Mouse (Mus musculus) liver, adult 2 months (tissue): ENCODE measurements around the gene Rnf185. TPM values are rescaled to one million over a fixed set of nuclear protein-coding genes. Genes with fewer than 3 reads are reported as not detected.

Experiments used
- DNase-seq: peaks from one replicate; pipeline ENCODE4 v3.0.0-alpha.2; 2011; ENCODE audit warnings: low read depth, low spot score; ENCODE audit errors: extremely low read depth
- H3K27ac ChIP-seq: fragments of 200-500 bp; replicated peaks from 2 replicates; pipeline ENCODE4 v1.5.1; 2012; ENCODE audit warnings: low read depth, mild to moderate bottlenecking, control low read depth, inconsistent platforms, low read length; ENCODE audit not compliant: insufficient read depth
- H3K27me3 ChIP-seq: fragments of 200-500 bp; 2 replicates; pipeline ENCODE4 v1.6.1; 2012; ENCODE audit warnings: mild to moderate bottlenecking, moderate library complexity, low read length, inconsistent platforms; ENCODE audit not compliant: control insufficient read depth, insufficient read depth
- H3K36me3 ChIP-seq: fragments of 200-500 bp; 2 replicates; pipeline ENCODE4 v1.6.1; 2012; ENCODE audit warnings: low read length, inconsistent platforms; ENCODE audit not compliant: control insufficient read depth, insufficient read depth
- H3K4me1 ChIP-seq: fragments of 200-500 bp; 2 replicates; pipeline ENCODE4 v1.6.1; 2011; ENCODE audit warnings: low read length; ENCODE audit not compliant: control insufficient read depth, insufficient read depth
- H3K4me3 ChIP-seq: fragments of 200-500 bp; 2 replicates; pipeline ENCODE4 v1.5.1; 2011; ENCODE audit warnings: low read depth, mild to moderate bottlenecking, control low read depth, low read length, moderate library complexity; ENCODE audit not compliant: insufficient read depth
- H3K79me2 ChIP-seq: fragments of 200-500 bp; 2 replicates; pipeline ENCODE4 v1.6.1; 2012; ENCODE audit warnings: inconsistent platforms, mild to moderate bottlenecking, low read length, moderate library complexity; ENCODE audit not compliant: control insufficient read depth, insufficient read depth
- H3K9ac ChIP-seq: fragments of 200-500 bp; 2 replicates; pipeline ENCODE4 v1.6.1; 2012; ENCODE audit warnings: low read depth, mild to moderate bottlenecking, control low read depth, inconsistent platforms, low read length
- CTCF ChIP-seq: fragments of 200-500 bp; IDR thresholded peaks from 2 replicates; pipeline ENCODE4 v1.5.1; 2011; ENCODE audit warnings: low read depth, low read length, control low read depth
- POLR2A ChIP-seq: fragments of 200-500 bp; IDR thresholded peaks from 2 replicates; pipeline ENCODE4 v1.6.1; 2011; ENCODE audit warnings: low read length, control low read depth; ENCODE audit not compliant: insufficient read depth; ENCODE audit errors: extremely low read depth
- WGBS: fragments of 180-500 bp; shearing (Covaris S2); methylation state at CpG from one replicate; pipeline ENCODE4 v1.1.7; 2018; 5-methylcytosine and 5-hydroxymethylcytosine counted together
- polyA plus RNA-seq: library from polyadenylated mRNA; depleted of rRNA; stranded (reverse); fragments of >200 nt; gene quantifications from 2 replicates; pipeline ENCODE4 v1.2.3, GENCODE M21; 2012
- total RNA-seq: library from RNA; depleted of rRNA; stranded (reverse); fragments of >200 nt; gene quantifications from 2 replicates; pipeline ENCODE4 v1.2.3, GENCODE M21; 2014

Gene Rnf185
- total and polyA plus RNA-seq, 2 experiments, result 11.2 to 33.3 TPM

DNA sequence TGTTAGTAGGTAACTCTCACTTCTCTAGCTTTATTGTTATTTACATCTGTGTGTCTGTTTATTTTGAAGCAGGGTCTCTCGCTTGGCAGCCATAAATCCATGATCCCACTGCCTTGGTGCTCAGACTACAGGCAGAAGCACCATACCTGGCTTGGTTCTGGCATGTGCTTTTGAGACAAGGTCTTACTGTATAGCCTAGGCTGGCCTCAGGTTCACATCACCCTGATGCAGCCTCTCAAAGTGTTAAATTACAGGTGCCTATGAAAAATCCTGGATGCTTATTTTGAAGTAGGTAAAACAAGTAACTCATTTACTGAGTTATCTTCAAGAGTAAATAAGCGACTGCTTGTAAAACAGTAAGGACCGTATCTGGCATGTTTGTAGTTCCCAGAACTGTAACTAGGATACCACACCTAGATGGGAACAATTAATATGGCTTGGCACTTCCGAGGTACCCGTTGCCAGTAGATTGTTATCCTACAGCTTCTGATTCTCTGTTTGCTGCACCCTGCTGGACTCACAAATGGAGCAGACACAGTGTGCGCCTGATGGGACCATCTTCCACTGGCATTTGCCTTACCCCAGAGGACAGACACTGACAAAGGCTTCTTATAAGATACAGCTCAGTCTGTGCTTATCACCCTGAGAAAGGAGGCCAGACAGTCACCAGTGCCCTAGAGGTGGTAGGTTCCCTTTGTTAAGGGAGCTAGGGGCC, 64.5 kb downstream of the Rnf185 start:
- TF ChIP-seq POLR2A (no peak), CTCF (no peak)
- H3K79me2 ChIP-seq, result no peaks in the 10 kb centered on the region
- H3K4me3 ChIP-seq, result no peak overlapping the region
- H3K36me3 ChIP-seq, result no peaks in the 10 kb centered on the region
- 0 out of 2 replicates have a peak, but pooled peaks cover 1% of the 10 kb centered on the region for H3K4me1 ChIP-seq
- DNase-seq, result no peak
- no peak overlapping the region for H3K9ac ChIP-seq
- H3K27me3 ChIP-seq, result no peaks in the 10 kb centered on the region
- 41% methylated on average over 6 of the region's 6 CpGs for WGBS
- no peak overlapping the region for H3K27ac ChIP-seq

- no peak overlapping the region for H3K27ac ChIP-seq
- DNase-seq, result peak; percentile 81
- H3K79me2 ChIP-seq, result no peaks in the 10 kb centered on the region
- TF ChIP-seq POLR2A (no peak), CTCF (peak; percentile 100)
- 7% methylated on average over 4 of the region's 4 CpGs for WGBS
- H3K4me1 ChIP-seq, result 0 out of 2 replicates have a peak, but pooled peaks cover 1% of the 10 kb centered on the region
- H3K27me3 ChIP-seq, result no peaks in the 10 kb centered on the region
- no peak overlapping the region for H3K4me3 ChIP-seq
- H3K36me3 ChIP-seq, result no peaks in the 10 kb centered on the region
- no peak overlapping the region for H3K9ac ChIP-seq
Measured at GRCm38 (mm10) chr11:3386941-3387368, 65.2 kb downstream of the Rnf185 start.

- 0 out of 2 replicates have a peak, but pooled peaks cover 1% of the 10 kb centered on the region for H3K4me1 ChIP-seq
- H3K9ac ChIP-seq, result no peak overlapping the region
- 88% methylated on average over 5 of the region's 5 CpGs for WGBS
- no peaks in the 10 kb centered on the region for H3K79me2 ChIP-seq
- H3K27ac ChIP-seq, result no peak overlapping the region
- no peaks in the 10 kb centered on the region for H3K27me3 ChIP-seq
- H3K36me3 ChIP-seq, result no peaks in the 10 kb centered on the region
- no peak for DNase-seq
- no peak overlapping the region for H3K4me3 ChIP-seq
- TF ChIP-seq CTCF, result peak; percentile 4; the same call in 1 of the 2 replicates
- no peak for TF ChIP-seq POLR2A
Measured at GRCm38 (mm10) chr11:3382602-3383594, 69.3 kb downstream of the Rnf185 start.

DNA sequence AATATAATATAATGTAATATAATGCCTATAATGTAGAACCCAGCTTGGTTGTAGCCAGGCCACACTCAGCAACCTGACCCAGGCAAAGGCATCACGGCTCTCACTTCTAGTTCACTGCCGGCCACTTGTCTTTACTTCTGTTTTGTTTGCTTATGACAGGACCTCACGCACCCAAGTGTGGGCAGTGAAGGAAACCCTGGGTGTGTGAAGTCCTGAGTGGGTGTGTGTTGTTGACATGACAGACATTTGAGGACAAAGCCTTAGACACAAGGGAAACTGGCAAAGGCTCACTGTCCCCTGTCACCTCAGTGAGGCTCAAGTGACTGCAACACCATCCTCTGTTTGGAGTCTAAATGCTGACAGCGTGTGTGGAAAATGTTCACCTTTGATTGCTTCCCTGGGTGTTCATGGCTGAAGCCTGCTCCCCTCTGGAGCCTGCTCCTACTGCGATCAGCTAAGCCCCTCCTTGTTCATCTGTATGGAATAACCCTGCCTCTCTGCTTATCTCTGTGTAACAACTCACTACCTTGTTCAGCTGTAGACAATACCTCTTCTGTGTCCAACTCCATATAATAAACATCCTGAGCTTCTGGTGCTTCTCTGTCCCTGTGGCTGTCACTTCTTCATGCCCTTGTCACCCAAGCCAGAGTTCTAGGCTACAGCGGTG, 70.9 kb downstream of the Rnf185 start:
- H3K36me3 ChIP-seq, result no peaks in the 10 kb centered on the region

GRCm38 (mm10) chr11:3379427-3379826, 72.7 kb downstream of the Rnf185 start:
- Histone ChIP-seq H3K79me2 (no peaks in the 10 kb centered on the region), H3K9ac (no peak overlapping the region), H3K36me3 (no peaks in the 10 kb centered on the region), H3K27me3 (no peaks in the 10 kb centered on the region), H3K4me3 (no peak overlapping the region), H3K4me1 (no peaks in the 10 kb centered on the region), H3K27ac (no peak overlapping the region)
- DNase-seq, result no peak
- no peak for TF ChIP-seq POLR2A
- TF ChIP-seq CTCF, result no peak
- WGBS, result 72% methylated on average over 4 of the region's 4 CpGs

More for the DNA sequence above, 70.9 kb downstream of the Rnf185 start:
- TF ChIP-seq CTCF, result no peak
- no peak for TF ChIP-seq POLR2A
- Histone ChIP-seq H3K79me2 (no peaks in the 10 kb centered on the region), H3K9ac (no peak overlapping the region), H3K27ac (no peak overlapping the region), H3K4me1 (no peaks in the 10 kb centered on the region), H3K27me3 (no peaks in the 10 kb centered on the region), H3K4me3 (no peak overlapping the region)
- 92% methylated on average over 6 of the region's 6 CpGs for WGBS
- no peak for DNase-seq
